Mouse (Mus musculus) cerebellum, adult 9-11 months (tissue): ENCODE data around the gene Slit3.

Experiments used
- DNase-seq: peaks from one replicate; pipeline ENCODE4 v3.0.0; 2022

The Slit3 gene

DNA sequence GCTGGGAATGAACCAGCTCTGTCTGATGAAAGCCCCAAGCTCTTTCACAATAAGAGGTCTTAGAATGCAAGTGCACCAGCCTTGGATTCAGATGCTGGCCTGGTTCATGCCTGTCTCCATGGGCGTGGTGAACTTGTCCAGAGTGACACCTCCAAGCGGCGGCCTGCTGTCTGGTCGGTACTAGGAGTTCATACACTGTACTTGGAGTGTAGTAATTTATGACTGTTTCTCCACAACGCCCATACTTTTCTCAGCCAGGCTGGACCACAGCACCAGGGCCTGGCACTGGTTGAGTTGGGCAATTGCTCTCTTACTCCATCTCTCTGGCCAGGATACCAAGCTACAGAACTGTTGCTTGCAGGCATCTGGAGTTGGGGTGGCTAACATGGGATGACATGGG lies 602.9 kb downstream of the Slit3 start:
- DNase-seq, result no peak

GRCm38 (mm10) chr11:35726341-35726846 lies 605.4 kb downstream of the Slit3 start:
- DNase-seq, result no peak

- DNase-seq, result no peak
Observed at GRCm38 (mm10) chr11:35728200-35728599, 607.2 kb downstream of the Slit3 start.

- no peak for DNase-seq
Observed at GRCm38 (mm10) chr11:35729186-35729585, 608.2 kb downstream of the Slit3 start.

DNA sequence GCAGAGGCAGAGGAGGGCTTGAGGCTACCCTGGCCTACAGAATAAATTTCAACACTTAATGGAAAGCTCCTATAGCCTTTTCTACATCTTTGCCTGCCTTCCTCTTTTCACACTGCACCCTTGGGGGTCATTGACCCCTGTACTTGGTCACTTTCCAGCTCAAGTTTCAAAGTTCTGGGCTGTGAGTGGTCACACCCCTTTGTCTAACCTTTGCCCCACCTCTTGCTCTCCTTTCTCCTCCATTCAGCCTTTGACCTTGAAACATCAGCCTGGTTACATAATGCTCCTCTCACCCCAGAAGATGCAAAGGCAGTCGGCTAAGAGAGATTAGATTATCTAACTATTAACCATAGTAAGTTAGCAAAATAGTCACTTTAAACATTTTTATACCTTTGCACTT lies 611.3 kb downstream of the Slit3 start:
- DNase-seq, result no peak

- no peak for DNase-seq
Observed at GRCm38 (mm10) chr11:35736817-35737216, 615.8 kb downstream of the Slit3 start.

DNA sequence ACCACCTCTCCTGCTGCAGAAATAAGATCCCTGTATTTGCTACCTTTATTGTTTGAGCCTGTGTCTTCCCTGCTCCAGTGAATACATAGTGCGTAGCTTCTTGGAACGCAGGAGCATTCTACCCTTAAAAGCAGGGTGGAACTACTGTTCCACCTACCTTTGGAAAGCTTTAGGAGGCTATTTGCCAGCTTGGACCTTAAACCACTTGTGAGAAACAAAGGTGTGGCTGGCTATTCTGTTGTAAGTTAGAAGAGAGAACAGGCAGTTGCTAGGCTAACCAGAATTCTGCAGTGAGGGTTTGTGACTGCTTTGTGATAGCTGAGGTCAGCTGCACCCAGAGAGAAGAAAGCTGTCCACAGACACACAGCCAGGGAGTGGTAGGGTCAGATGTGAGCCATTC lies 616.2 kb downstream of the Slit3 start:
- no peak for DNase-seq

DNA sequence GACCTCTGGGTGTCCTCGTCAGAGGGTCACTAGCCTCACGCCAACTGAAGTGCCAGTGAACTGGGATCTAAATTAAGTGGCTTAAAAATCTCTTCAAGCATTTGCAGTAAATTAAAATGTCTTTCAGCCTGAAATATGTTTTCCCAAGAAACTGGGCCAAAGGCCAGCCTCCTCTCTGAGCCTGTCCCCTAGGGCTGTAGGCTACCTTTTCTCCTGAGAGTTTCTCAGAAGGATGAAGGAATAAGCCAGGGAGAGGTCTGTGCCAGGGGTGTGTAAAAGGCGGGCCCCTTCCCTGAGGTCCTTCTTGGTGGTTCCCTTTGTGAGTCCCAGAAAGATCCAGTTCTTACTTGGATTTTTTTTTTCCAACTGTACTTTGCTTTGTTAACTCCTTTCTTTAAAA lies 617.1 kb downstream of the Slit3 start:
- DNase-seq, result no peak

DNA sequence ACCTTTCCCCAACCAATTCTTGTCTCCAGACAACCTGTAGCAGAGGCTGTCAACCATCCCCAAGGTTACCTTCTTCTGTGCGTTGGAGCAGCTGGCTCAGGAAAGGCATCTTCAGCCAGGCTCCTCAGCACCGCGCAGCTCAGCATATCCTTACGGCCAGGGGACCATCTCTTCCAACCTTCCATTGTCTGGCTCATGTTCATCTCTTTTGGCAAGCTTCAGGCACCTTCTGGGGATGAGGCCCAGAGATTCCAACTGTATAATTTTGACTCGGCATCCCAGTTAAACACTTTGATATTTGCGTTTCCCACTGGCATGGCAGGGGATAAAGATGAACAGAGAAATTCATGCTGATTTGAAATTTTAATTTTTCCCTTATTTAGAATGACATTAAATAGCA lies 622.6 kb downstream of the Slit3 start:
- DNase-seq, result no peak

DNA sequence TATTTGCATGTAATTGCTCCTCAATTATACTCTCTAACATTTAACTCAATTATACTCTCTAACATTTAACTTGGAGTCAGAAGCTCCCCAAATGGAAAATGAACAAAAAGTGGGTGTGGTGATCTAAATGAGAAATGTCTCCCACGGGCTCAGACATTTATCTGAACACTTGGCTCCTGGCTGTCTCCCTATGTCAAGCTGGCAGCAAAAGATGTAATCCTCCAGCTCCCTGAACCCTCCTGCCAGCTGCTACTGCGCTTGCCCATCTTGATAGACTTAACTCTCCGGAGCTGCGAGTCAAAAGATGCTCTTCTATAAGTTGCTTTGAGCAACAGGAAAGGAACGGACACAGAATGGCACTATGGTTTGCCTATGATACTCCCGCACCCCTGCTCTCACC lies 623.5 kb downstream of the Slit3 start:
- no peak for DNase-seq

- DNase-seq, result no peak
Observed at GRCm38 (mm10) chr11:35750578-35750977, 629.6 kb downstream of the Slit3 start.

DNA sequence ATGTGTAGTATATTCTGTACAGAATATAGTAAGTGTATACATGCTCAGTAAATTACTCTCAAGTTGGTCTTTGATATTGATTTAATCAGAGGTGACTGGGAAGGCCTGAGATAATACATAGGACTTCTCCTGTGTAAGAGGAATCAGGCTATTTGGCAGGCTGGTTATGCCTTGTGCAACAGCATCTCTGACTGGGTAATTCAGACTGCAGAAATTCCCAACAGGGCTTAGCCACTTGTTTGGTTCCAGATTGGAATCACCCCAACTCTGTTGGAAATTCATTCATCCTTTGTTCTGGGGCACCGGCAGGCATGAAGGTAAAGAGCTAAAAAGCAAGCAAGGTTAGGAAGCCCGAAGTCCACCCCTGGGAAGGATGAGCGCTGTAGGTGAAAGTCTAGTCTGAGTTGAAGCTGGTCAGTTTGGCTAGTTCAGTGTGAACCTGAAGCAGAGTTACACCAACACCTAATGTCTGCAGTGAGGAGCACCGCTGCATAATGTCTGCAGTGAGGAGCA lies 633.9 kb downstream of the Slit3 start:
- DNase-seq, result no peak

DNA sequence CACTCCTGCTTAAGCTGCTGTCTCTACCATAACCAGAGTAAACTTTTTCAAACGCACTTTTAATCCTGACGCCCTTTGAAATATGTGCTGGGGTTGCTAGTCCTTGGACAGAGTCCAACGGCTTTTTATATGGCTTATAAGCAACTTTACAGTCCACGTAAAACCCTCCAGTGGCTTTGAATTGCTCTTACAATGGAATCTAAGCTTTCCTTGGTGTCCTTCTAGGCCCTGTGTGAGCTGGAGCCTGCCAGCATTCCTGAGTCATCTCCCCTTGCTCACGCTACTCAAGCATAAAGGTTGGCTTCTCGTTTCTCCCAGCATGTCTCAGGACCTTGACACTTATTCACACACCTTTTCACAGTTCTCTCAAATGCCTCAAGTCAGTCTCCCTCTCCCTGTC lies 634.5 kb downstream of the Slit3 start:
- DNase-seq, result no peak

DNA sequence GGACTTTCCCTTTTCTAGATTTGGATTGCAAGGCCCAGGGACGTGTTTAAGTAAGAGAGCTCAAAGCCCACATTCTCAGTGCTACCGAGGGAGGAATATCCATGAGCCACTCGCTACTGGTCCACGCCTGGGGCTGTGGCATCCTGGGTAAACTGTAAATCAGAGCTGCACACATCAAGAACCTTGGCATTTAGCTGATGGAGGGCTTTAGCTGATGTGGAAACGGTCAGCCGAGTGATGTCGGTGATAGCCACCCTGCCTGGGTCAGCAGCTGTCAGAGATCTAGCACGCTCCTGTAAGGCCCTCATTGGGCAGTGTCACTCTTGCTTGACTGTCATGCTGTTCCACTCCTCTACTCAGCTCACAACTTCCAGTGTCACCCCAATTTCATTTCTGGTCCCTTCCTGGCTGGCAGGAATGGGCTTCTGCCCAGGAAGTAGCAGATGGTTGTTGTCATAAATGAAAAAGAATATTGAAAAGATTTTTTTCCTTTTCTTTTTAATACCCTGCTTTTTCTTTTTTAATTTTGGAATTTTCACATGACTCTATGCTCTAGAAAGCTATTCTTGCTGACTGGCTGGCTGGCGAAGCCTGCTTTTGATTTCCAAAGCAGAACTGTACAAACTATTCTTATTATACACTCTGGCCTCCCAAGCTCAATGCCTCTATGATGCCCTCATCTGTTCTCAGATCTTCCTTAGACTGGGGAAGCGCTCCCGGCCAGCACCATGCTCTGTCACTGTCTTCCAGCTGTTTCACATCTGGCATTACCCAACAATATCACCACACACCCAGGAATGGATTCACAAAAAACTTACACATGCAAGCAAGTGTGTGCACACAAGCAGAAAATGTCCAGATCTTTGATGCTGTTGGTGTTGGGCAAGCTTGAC lies 635.6 kb downstream of the Slit3 start:
- no peak for DNase-seq
